Mouse (Mus musculus) MN1 (cell line): ENCODE data around the gene Chchd4.

Experiments
- DNase-seq: peaks from one replicate; pipeline ENCODE4 v3.0.0-alpha.2; 2016; ENCODE audit warnings: low spot score

Gene Chchd4

DNA sequence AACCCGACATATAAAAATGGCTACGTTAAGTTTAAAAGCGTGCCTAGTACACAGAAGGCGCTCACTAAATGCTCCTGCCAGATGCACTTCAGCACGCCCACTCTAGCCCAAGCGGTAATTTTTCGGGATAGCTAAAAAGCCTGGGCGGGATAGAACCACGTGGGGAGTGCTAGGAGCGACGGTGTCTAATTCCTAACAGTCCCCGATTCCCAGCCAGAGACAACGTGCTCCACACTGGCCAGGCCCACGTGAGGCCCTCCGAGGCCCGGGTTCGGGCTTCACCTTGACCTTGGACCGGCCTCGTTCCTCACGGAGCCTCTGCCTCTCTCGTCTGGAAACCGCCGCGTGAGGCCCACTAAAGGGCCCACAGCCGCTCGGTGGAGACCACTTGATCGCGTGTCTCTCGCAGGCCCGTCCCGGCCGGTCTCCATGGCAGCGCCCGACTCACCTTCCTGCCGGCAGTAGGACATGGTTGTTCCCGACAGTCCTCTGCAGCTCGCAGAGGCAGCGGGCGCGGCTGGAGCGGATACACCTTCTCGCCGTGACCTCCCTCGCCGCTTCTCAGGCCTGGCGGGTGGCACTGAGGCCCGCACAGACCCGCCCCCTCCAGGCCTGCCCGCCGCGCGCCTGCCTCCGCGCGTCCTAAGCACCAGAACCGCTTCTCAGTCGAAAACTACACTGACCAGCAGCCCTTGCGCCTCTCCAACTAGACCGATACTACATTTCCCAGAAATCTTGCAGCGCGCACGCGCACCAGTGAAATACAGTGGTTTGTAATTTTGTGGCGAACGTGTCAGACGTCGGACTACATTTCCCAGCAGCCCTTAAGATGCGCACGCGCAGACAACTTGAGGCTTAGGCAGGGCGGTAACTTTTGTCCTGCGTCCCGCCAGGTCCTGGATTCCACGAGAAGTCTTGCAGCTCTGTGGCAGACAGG is at the start of gene Chchd4, which contains the start of gene Tmem43:
Chchd4 (minus strand) TSS at position 679 of the 937 bp plus-strand sequence.
Tmem43 (plus strand) TSS at position 836 of the 937 bp plus-strand sequence.
- DNase-seq = peak; percentile 99

GRCm38 (mm10) chr6:91522816-91523215 is 49.5 kb upstream of the Chchd4 start:
- DNase-seq = no peak

DNA sequence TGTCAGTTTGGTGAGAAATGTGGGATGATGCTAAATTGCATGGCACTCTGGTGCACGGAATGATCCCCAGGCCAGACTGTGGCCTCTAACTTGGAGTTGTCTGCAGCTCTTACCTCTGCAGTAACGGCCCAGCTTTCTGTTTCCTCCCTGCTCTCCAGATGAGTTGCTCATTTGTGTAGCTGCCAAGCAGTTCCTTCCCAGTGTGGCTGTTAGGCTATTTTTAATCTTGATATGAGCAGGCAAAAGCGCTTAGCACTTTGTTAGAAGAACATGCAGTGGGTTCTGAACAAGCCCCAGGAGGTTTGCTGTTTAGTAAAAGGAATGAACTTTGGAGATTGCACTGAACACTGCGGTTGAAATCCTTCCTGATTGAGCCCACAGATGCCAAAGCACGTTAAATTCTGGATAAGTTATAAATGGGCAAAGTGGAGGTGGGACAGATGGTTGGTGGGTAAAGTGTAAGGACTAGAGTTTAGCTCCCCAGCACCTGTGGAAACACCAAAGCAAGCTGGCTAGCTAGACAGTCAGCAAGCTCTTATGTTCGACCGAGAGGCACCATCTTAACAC is 45.2 kb upstream of the Chchd4 start:
- peak; percentile 48 for DNase-seq

- peak; percentile 98 for DNase-seq
Observed at GRCm38 (mm10) chr6:91515545-91516449, 42.5 kb upstream of the Chchd4 start, which contains the start of the genes Xpc and Lsm3. Gene Xpc, minus strand, starts transcription at chr6:91515888. Gene Lsm3, plus strand, starts transcription at chr6:91515928.

DNA sequence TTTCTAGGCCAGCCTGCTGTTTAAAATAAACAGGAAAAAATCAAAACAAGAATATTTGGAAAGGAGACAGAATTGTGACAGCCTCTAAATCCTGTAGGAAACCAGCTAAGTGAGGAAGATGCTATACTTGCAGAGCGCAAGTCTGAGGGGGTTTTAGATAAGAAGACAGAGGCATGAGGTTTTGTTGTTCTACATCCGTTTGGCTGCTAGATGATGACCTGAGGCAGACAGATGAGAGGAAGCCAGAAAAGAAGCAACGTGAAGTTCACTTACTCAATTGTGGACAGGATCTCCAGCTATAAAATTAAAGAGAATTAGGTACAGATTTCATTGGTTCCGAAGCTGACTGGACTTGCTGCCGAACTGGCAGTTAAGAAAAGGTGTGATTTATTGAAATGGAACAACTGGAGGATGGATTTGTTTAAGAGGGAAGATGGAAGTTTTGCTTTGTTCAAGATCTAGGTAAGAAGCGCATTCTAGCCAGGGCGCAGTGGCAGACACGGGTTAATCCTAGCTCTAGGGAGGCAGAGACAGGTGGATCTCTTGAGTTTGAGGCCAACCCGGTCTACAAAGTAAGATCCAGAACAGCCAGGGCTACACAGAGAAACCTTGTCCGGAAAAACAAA is 41.5 kb upstream of the Chchd4 start:
- DNase-seq = no peak

- no peak for DNase-seq
Observed at GRCm38 (mm10) chr6:91514135-91514534, 40.8 kb upstream of the Chchd4 start.

DNA sequence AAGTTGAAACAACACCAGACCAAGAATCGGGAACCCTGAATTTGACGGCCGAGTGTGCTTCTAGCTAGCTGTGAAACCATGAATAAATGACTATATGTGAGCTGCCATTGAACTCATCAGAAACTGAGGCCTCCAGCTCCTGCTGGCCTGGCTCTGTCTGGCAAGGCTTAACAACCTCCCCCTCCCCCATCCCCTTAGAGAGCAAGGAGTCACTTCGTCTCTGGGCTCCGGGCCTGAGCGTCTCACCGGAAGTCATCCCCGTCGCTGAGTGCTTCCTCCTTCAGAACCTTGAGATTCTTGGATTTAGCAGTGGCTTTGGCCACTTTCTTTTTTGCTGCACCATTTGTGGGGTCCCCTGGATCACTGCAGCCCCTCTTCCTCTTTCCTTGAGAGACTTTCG is 36.9 kb upstream of the Chchd4 start:
- no peak for DNase-seq

DNA sequence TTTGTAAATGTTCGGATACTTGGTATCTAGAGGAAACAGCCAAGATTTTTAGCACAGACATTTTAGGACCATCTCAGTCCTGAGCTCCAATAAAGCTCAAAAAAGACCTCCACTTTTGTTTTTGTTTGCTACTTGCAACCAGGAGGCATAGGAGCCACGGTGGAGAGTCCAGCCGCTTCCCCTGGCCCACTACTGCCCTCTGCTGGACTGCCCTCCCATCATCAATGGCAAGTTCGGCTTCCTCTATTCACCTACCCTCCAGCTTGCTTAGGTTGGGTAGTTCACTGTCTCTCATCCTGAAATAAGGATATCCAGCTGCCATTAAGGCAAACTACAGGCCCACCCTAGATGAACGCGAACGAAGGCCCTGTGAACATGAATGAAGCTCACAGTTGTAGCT is 36.0 kb upstream of the Chchd4 start:
- DNase-seq = peak; percentile 73

DNA sequence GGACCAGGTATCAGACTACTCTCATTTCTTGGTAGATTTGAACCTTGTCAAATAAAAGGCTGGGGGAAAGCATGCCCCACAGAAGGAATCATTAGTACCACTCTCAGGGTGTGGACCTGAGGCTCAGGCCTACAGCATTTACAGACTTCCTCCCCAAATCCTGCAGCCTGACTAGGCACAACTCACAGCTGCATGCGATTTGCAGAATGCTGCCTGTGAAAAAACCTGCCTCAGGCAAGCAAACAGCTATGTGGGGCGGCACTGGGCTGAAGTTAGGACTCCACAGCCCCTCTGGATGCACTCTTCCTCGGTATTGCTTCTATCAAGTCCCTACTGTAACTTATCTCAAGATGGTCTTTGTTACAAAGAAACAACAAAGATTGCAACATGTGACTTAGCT is 34.7 kb upstream of the Chchd4 start:
- DNase-seq = no peak

DNA sequence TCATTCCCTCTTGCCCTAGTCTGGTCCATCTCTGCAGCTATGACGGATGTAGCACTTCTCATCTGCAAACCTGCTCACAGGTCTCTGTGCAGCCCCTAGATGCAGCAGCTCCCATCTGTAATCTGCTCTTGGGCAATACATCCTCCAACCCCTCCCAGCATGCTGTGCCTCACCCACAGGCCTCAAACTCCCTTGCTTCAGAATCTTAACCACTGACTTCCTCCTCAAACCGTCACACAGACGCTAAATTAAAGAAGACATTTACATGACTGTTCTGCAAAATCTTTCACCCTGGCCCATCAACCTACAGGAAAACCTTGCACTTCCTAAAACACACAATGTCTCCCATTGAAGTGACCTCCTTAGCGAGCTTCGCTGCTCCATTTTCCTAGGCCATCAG is 32.7 kb upstream of the Chchd4 start:
- DNase-seq = no peak

DNA sequence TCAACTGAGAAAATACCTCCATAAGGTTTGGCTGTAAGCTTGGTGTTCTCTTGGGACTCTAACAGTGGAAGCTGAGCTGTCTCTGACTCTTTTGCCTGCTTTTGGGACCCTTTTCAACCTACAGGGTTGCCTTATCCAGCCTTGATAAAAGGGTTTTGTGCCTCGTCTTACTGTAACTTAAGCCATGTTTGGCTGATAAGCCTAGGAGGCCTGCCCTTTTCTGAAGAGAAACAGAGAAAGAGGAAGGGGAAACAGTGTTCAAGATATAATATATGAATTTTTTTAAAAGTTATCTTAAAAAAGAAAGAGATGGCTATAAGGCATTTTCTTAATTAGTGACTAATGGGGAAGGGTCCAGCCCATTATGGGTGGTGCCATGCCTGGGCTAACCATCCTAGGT is 30.0 kb upstream of the Chchd4 start:
- DNase-seq = no peak

GRCm38 (mm10) chr6:91494526-91494925 is 21.2 kb upstream of the Chchd4 start:
- no peak for DNase-seq

DNA sequence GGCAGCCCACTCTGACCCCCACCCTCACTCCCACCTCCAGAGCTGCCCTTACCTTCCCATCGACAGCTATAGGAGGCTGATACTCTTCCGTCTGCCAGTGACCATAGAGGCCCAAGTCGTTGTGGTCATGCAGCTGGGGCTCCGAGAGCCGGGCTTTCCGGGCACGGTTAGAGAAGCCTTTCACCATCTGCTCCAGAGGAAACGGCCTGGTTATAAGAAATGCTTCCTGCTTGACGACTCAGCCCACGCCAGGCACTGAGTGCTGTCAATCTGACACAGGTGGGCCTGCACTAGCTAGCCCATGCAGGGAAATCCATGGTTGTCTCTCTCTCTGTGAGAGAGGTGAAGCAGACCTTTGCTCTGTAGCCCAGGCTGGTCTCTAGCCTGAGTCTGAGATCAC is 19.7 kb upstream of the Chchd4 start:
- DNase-seq = no peak

GRCm38 (mm10) chr6:91491004-91491403 is 17.7 kb upstream of the Chchd4 start:
- DNase-seq = no peak

DNA sequence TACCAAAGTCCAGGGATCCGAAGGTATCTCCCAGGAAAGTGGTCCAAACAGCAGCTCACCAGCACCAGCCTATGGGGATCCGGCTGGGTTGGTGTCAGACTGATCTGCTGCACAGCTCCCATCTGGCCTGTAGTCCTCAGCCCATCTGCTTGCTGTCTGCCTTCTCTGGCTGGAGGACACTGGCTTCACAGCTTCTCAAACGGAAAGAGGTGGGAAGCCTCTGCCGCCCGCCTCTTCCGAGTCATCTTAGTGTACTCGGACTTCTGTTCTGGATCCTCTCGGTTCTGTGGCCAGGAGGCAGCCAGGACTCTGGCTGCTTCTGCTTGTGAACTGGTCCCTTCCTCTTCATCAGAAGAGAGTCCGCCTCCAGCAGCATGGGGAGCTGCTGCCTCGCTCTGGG is 16.5 kb upstream of the Chchd4 start:
- no peak for DNase-seq

GRCm38 (mm10) chr6:91488496-91489212 is 15.3 kb upstream of the Chchd4 start:
- DNase-seq = peak; percentile 91

DNA sequence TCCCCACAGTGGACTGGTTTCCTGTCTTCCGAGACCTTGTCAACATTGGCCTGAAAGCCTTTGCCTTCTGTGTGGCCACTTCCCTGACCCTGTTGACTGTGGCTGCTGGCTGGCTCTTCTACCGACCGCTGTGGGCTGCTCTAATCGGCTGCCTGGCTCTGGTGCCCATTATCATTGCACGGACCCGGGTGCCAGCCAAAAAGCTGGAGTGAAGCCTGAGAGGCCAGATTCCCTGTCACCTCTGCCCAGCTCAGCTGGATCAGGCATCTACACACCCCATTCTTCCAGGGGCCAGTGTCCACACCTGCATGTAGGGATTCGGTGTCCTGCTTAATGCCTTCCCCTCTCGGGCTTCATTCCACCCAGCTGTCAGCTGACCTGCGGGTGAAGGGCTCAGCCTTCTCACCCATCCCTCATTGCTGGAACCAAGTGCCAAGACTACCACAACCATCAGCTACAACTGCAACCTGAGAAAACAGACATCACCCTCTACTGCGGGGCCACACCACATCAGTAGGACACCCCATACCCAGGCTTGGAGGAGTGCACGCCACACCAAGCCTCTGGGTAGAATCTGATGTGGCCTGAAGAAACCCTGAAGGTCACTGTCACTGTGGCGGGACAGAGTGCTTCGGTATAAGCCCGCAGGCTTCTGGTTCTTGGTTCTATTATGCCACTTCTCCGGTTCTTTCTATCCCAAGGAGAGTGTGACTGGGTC is 13.5 kb upstream of the Chchd4 start:
- no peak for DNase-seq

DNA sequence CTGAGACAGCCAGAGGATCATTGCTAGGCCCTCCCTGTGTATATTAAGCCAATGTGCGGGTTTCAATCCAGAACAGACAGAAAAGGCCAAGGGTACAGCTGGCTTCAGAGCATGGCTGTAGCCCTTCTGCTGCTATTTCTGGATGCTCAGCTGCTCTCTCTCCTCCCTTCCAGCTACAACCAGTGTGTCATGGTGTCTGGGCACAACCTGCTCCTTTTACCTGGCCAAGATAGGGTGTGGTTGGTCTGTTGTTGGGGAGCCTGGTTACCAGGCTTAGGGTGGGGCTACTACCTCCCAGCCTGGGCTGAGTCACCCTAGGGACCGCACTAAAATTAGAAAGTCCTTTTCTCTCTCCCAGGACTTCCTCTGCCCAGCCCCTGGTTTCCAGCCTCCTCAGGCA is 10.0 kb upstream of the Chchd4 start:
- no peak for DNase-seq

GRCm38 (mm10) chr6:91476541-91476940 is 3.2 kb upstream of the Chchd4 start:
- DNase-seq = no peak

GRCm38 (mm10) chr6:91474441-91475190 is 1.3 kb upstream of the Chchd4 start:
- DNase-seq = peak; percentile 65
